Mouse (Mus musculus) heart, embryonic 14.5 days (tissue): ENCODE measurements at regions not wholly inside any gene's neighbourhood (a gene's known extent, or its start where the extent isn't known, plus 50 kb on each side); places are given as distances from the start of the nearest gene placed in this dataset.

Experiments used
- ATAC-seq: fragments of 200-750 bp; cut with Nextera tagmentation; 2 replicates; pipeline ENCODE4 v1.8.0; 2017; ENCODE audit warnings: low read depth, moderate TSS enrichment; ENCODE audit not compliant: insufficient number of reproducible peaks, insufficient read depth, low FRiP score
- H3K27ac ChIP-seq, 2 experiments: fragments of 200-500 bp in 1 of 2; fragments of 300-500 bp in 1 of 2; sonication (generic) in 1 of 2; replicated peaks in 1 of 2; 2 replicates each; pipeline ENCODE4 v1.5.1; 2012 to 2014; ENCODE audit warnings: low read depth in 2 of 2, low read length in 2 of 2, control low read depth in 1 of 2, mild to moderate bottlenecking in 1 of 2, mixed read lengths in 1 of 2; ENCODE audit not compliant: control insufficient read depth in 1 of 2, insufficient read depth in 1 of 2
- H3K27me3 ChIP-seq: fragments of 300-500 bp; sonication (generic); 2 replicates; pipeline ENCODE4 v1.6.1; 2014; ENCODE audit warnings: mild to moderate bottlenecking, low read length, control low read depth; ENCODE audit not compliant: control insufficient read depth, insufficient read depth
- H3K36me3 ChIP-seq: fragments of 300-500 bp; sonication (generic); 2 replicates; pipeline ENCODE4 v1.6.1; 2014; ENCODE audit warnings: mild to moderate bottlenecking, control low read depth, low read length, mixed read lengths; ENCODE audit not compliant: control insufficient read depth, insufficient read depth
- H3K4me1 ChIP-seq, 2 experiments: fragments of 200-500 bp in 1 of 2; fragments of 300-500 bp in 1 of 2; sonication (generic) in 1 of 2; 2 replicates each; pipeline ENCODE4 v1.6.1; 2012 to 2014; ENCODE audit warnings: low read length in 2 of 2, control low read depth in 1 of 2, mixed read lengths in 1 of 2; ENCODE audit not compliant: control insufficient read depth in 2 of 2, insufficient read depth in 2 of 2
- H3K4me2 ChIP-seq: fragments of 300-500 bp; sonication (generic); 2 replicates; pipeline ENCODE4 v1.6.1; 2014; ENCODE audit warnings: mild to moderate bottlenecking, low read length
- H3K4me3 ChIP-seq, 2 experiments: fragments of 200-500 bp in 1 of 2; fragments of 300-500 bp in 1 of 2; sonication (generic) in 1 of 2; 2 replicates each; pipeline ENCODE4 v1.5.1; 2012 to 2014; ENCODE audit warnings: low read length in 2 of 2, mild to moderate bottlenecking in 2 of 2, control low read depth in 1 of 2, low read depth in 1 of 2, moderate library complexity in 1 of 2; ENCODE audit not compliant: control insufficient read depth in 1 of 2, insufficient read depth in 1 of 2
- H3K9ac ChIP-seq: fragments of 300-500 bp; sonication (generic); 2 replicates; pipeline ENCODE4 v1.6.1; 2014; ENCODE audit warnings: mild to moderate bottlenecking, low read length
- H3K9me3 ChIP-seq: fragments of 300-500 bp; sonication (generic); 2 replicates; pipeline ENCODE4 v1.6.1; 2016; ENCODE audit warnings: low read length, control low read depth; ENCODE audit not compliant: control insufficient read depth
- WGBS: fragments of 180-500 bp; shearing (Covaris S2); extraction: QIAGEN DNeasy Blood & Tissue Kit; methylation state at CpG from one replicate; pipeline ENCODE4 v1.1.7; 2014; 5-methylcytosine and 5-hydroxymethylcytosine counted together

DNA sequence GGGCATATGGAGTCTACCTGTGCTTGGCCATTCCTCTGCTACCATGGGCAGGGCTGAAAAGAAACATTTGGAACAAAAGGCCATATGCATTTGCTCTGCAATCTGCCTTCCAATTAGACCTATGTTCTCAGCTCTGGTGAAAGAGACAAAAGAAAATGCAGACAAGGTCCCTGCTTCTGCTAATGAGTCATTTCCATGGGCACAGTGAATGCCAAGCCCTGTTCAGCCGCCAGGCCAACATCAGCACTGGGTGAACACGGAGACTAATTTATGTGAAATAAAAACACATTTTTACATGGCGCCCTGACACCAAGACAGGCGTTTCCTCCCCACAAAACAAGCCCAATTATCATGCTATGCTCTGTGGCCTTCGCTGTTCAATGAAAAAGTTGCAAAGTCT lies 419.5 kb upstream of the Kdm8 start:
- no peak for ATAC-seq
- H3K4me3 ChIP-seq: no peak overlapping the region
- 66% methylated on average over 5 of the region's 5 CpGs for WGBS
- no peaks in the 10 kb centered on the region for H3K36me3 ChIP-seq
- H3K9ac ChIP-seq: no peak overlapping the region
- H3K4me1 ChIP-seq: no peaks in the 10 kb centered on the region
- H3K4me2 ChIP-seq: no peak overlapping the region
- no peak overlapping the region for H3K27ac ChIP-seq
- H3K27me3 ChIP-seq: no peaks in the 10 kb centered on the region
- H3K9me3 ChIP-seq: 0 out of 2 replicates have a peak, but pooled peaks cover 8% of the 10 kb centered on the region

DNA sequence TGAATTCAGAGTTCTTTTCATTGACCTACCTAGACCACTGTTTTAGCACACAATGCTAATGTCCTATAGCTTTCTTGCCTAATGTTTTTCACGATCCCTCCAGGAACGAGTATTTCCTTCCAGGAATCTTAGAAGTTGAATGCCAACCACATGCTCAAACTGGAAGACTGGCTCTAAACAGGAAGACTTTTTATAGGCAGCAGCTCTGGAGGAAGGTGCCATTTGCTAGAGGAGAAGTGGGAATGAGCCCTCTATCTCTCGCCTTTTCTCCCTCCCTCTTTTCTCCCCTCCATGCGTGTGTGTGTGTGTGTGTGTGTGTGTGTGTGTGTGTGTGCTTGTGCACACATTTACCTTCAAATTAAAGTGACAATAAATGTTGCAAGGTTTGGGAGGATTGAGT lies 410.7 kb upstream of the Kdm8 start:
- Histone ChIP-seq H3K36me3 (no peaks in the 10 kb centered on the region), H3K27ac (no peak overlapping the region), H3K4me2 (no peak overlapping the region), H3K9me3 (0 out of 2 replicates have a peak, but pooled peaks cover 5% of the 10 kb centered on the region), H3K9ac (no peak overlapping the region), H3K4me3 (no peak overlapping the region), H3K4me1 (no peaks in the 10 kb centered on the region), H3K27me3 (no peaks in the 10 kb centered on the region)
- ATAC-seq: no peak
- 65% methylated on average over 4 of the region's 4 CpGs for WGBS

DNA sequence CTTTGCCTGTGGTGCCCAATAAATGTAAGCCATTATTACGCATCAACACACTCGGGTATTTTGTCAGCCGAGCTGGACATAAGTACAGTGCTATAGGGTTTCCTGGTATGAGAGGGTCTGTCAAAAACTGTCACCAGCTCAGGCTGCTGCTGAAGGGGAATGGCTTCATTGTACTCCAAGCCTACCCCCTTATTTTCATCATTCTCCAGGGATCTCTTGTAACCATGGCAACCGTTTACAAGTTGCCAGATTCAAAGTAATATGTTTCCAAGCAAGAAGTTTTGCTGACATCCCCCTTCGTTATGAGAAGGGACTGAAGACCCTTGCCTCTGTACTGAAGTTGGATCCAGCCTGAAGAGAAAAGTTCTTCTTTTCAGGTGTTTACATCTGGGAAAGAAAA lies 410.3 kb upstream of the Kdm8 start:
- Histone ChIP-seq H3K4me2 (no peak overlapping the region), H3K4me3 (no peak overlapping the region), H3K9ac (no peak overlapping the region), H3K9me3 (0 out of 2 replicates have a peak, but pooled peaks cover 5% of the 10 kb centered on the region), H3K4me1 (no peaks in the 10 kb centered on the region), H3K27ac (no peak overlapping the region), H3K36me3 (no peaks in the 10 kb centered on the region), H3K27me3 (no peaks in the 10 kb centered on the region)
- no peak for ATAC-seq
- 76% methylated on average over 5 of the region's 5 CpGs for WGBS

DNA sequence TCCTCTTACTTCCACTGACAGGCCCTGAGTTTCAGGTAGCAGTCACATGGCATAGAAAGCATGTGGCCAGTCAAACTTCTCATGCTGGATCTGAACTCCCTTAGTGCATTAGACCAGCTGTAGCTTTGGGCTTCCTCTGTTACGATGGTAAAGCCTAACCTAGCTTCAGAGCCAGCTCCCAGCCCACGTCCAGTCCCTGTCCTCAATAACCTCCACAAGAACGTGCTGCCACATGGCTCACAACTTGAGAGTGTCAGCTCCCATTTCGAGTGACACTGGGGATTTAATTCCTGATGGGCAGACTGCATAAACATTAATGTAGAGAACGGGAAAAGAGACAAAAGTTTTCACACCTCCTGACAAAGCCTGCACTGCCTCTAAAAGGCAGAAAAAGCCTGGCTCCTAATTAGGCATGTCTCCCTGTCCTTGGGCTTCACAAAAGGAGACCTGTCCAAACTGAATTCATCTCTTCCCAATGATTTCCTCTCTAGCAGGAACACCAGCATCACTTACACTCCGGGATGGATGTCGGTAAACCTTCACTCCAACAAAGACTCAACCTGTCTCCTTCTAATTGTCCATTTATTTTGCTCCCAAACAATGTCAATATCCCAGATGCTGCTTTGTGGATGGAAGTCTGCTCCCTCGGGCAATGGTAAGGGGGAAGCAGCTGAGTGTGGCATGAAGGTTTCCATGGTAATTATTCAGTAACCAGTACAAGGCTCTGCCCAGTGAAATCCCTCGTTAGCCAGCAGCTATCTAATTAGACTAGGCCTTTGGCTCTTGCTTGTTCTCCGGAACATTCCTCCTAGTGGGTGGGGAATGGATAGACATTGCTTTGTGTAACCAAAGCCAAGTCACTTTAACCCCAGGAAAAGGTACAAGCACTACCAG lies 408.1 kb upstream of the Kdm8 start:
- no peak for ATAC-seq
- Histone ChIP-seq H3K4me2 (no peak overlapping the region), H3K9me3 (0 out of 2 replicates have a peak, but pooled peaks cover 2% of the 10 kb centered on the region), H3K27ac (no peak overlapping the region), H3K36me3 (no peaks in the 10 kb centered on the region), H3K4me1 (no peaks in the 10 kb centered on the region), H3K27me3 (no peaks in the 10 kb centered on the region), H3K9ac (no peak overlapping the region), H3K4me3 (no peak overlapping the region)
- 66% methylated on average over 10 of the region's 10 CpGs for WGBS

DNA sequence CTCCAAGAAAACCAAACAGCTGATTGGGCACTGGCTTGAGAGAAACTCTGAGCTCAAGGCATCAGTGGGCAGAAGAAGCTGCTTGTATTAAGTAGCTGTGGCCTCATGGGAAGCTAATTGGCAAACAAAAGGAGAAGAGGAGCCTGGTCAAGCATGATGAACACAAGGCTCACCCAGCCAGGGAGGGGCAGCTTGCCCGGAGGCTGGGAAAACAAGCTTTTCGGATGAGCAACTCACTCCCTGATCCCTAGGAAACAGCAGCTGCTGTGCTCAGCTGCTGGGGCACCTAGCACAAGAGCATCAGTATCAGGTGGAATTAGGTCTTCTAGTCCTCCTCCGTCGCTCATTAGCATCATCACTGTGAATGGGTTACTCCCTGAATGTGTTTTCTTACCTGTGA lies 405.6 kb upstream of the Kdm8 start:
- Histone ChIP-seq H3K27ac (no peak overlapping the region), H3K27me3 (no peaks in the 10 kb centered on the region), H3K4me1 (no peaks in the 10 kb centered on the region), H3K36me3 (no peaks in the 10 kb centered on the region), H3K9me3 (0 out of 2 replicates have a peak, but pooled peaks cover 4% of the 10 kb centered on the region), H3K4me2 (no peak overlapping the region), H3K9ac (no peak overlapping the region), H3K4me3 (no peak overlapping the region)
- no peak for ATAC-seq
- WGBS: 75% methylated on average over 4 of the region's 4 CpGs

DNA sequence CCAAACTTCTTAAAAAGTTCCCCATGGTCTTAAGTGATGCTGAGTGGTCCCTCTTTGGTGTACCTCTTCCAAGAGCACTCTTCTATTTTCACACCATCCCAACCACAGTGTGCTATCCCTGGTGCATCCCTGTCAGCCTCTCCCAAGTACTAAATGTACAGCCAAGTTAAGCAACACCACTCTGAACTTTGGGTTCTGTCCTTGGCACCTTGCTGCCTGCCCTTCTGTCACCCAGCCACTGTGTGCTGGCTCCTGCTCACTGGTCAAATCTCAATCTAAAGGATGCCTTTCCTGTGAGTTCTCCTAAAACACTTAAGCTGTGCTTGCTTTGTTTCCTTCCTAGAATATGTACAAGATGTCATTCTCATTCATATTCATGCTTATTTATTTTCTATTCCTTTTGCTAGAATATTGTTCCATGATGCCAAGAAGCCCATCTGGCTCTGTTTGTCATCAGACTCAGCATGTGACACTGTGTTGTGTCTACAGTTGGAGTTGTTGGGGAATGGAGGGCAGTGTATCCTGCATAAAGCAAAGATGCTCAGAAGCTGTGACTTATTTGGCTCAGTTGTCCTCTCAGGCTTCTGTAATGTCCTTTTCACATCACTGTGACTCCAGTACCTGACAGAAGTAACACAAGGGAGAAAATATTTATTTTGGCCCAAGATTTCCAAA lies 388.4 kb upstream of the Kdm8 start:
- Histone ChIP-seq H3K9ac (no peak overlapping the region), H3K36me3 (no peaks in the 10 kb centered on the region), H3K27me3 (no peaks in the 10 kb centered on the region), H3K4me2 (no peak overlapping the region), H3K27ac (no peak overlapping the region), H3K4me1 (no peaks in the 10 kb centered on the region), H3K4me3 (no peak overlapping the region), H3K9me3 (0 out of 2 replicates have a peak, but pooled peaks cover 6% of the 10 kb centered on the region)
- ATAC-seq: no peak

DNA sequence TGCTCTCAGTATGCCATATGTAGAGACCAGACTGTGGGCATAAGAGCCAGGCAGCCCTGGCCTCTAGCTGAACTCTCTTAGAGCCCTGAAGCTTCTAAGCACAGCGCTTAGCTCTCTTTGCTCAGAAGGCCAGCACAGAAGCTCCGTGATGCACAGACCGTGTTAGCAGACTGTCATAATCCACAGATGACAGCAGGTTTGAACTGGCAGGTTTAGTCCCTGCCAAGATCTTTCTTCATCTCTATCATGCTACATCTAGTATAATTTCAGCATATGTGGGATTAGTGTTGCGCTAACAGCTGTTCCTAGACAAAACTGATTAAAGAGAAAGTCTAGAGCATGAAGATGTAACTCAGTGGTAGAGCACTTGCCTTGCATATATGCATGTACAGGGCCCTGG lies 342.0 kb upstream of the Kdm8 start:
- 84% methylated on average over 4 of the region's 4 CpGs for WGBS
- no peak for ATAC-seq
- Histone ChIP-seq H3K4me2 (no peak overlapping the region), H3K4me1 (no peaks in the 10 kb centered on the region), H3K27ac (no peak overlapping the region), H3K36me3 (no peaks in the 10 kb centered on the region), H3K9ac (no peak overlapping the region), H3K27me3 (no peaks in the 10 kb centered on the region), H3K4me3 (no peak overlapping the region), H3K9me3 (0 out of 2 replicates have a peak, but pooled peaks cover 6% of the 10 kb centered on the region)
